Mouse (Mus musculus): ENCODE results near the gene Opa1. TPM values are rescaled to one million over a fixed set of nuclear protein-coding genes. Genes with fewer than 3 reads are reported as not detected.
A peak's percentile ranks its signal among the peaks of the same experiment; 100 is the strongest.

Gene Opa1
- polyA plus RNA-seq (2014; fragmentation: Nextera tagmentation; extraction: Ambion mirVana): 45.4 and 49.8 TPM in 2 replicates

GRCm38 (mm10) chr16:29579167-29579786, at the start of gene Opa1:
Opa1 (plus strand) TSS chr16:29579334.
- peak within 1 kb of the TSS; percentile 82 for H3K4me2 ChIP-seq (ENCODE audit: low read depth, severe bottlenecking)
- DNase-seq (ENCODE audit: low spot score): peak; percentile 99
- peak; percentile 98 for ATAC-seq (ENCODE audit: insufficient number of reproducible peaks, low FRiP score, low TSS enrichment, low read depth)
- H3K36me3 ChIP-seq (ENCODE audit: control insufficient read depth, insufficient read depth, low read length): no peaks in the 10 kb centered on the region
- peaks cover 4% of the 10 kb centered on the region; the same call in 1 of the 2 replicates for H3K4me1 ChIP-seq (ENCODE audit: control insufficient read depth, insufficient read depth, low read length)
- no peaks in the 10 kb centered on the region for H3K9me3 ChIP-seq (ENCODE audit: control insufficient read depth, low read length)
- peak within 1 kb of the TSS; percentile 95 for H3K4me3 ChIP-seq (ENCODE audit: low read depth, low read length)
- peak within 1 kb of the TSS; percentile 95 for H3K9ac ChIP-seq (ENCODE audit: low read length)
- H3K27ac ChIP-seq (replicated peaks; ENCODE audit: low read depth, low read length): 0 out of 2 replicates have a peak within 1 kb of the TSS, but pooled peaks have one; percentile 14
- WGBS: under 1% methylated on average over 39 of the region's 39 CpGs
- no peaks in the 10 kb centered on the region for H3K27me3 ChIP-seq (ENCODE audit: control insufficient read depth, insufficient read depth, low read length)

DNA sequence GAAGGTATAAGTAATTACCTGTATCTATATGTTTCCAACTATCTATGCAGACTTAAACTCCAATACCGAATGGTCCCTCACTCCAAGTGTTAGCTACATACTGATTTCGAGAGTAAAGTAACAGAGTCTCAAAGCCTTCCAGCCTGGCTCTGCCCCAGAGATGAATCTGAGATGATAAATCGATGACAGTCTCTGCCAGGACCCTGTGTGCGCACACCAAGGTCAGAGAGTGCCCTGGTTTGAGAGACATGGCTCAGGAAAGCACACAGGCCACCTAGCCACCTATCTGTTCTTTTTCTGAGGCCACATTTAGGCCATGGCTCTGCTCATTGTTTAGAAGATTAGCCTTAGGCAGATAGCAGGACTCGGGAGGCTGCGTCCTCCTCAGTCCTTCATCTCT, 45.5 kb upstream of the Opa1 start:
- Histone ChIP-seq H3K4me3 (ENCODE audit: low read depth, low read length) (no peak overlapping the region), H3K36me3 (ENCODE audit: control insufficient read depth, insufficient read depth, low read length) (no peaks in the 10 kb centered on the region), H3K9me3 (ENCODE audit: control insufficient read depth, low read length) (no peaks in the 10 kb centered on the region), H3K27me3 (ENCODE audit: control insufficient read depth, insufficient read depth, low read length) (no peaks in the 10 kb centered on the region), H3K4me1 (ENCODE audit: control insufficient read depth, insufficient read depth, low read length) (no peaks in the 10 kb centered on the region), H3K9ac (ENCODE audit: low read length) (no peak overlapping the region), H3K4me2 (ENCODE audit: low read depth, severe bottlenecking) (no peak overlapping the region), H3K27ac (replicated peaks; ENCODE audit: low read depth, low read length) (no peak overlapping the region)
- DNase-seq (ENCODE audit: low spot score) (no peak), ATAC-seq (ENCODE audit: insufficient number of reproducible peaks, low FRiP score, low TSS enrichment, low read depth) (no peak)
- 77% methylated on average over 6 of the region's 6 CpGs for WGBS

GRCm38 (mm10) chr16:29535866-29536265, 43.3 kb upstream of the Opa1 start:
- Histone ChIP-seq H3K9ac (ENCODE audit: low read length) (no peak overlapping the region), H3K4me1 (ENCODE audit: control insufficient read depth, insufficient read depth, low read length) (no peaks in the 10 kb centered on the region), H3K4me2 (ENCODE audit: low read depth, severe bottlenecking) (no peak overlapping the region), H3K27ac (replicated peaks; ENCODE audit: low read depth, low read length) (no peak overlapping the region), H3K27me3 (ENCODE audit: control insufficient read depth, insufficient read depth, low read length) (no peaks in the 10 kb centered on the region), H3K9me3 (ENCODE audit: control insufficient read depth, low read length) (no peaks in the 10 kb centered on the region), H3K36me3 (ENCODE audit: control insufficient read depth, insufficient read depth, low read length) (no peaks in the 10 kb centered on the region), H3K4me3 (ENCODE audit: low read depth, low read length) (no peak overlapping the region)
- DNase-seq (ENCODE audit: low spot score): no peak
- no peak for ATAC-seq (ENCODE audit: insufficient number of reproducible peaks, low FRiP score, low TSS enrichment, low read depth)
- 90% methylated on average over 4 of the region's 4 CpGs for WGBS

GRCm38 (mm10) chr16:29536411-29537204, 42.5 kb upstream of the Opa1 start:
- no peak for ATAC-seq (ENCODE audit: insufficient number of reproducible peaks, low FRiP score, low TSS enrichment, low read depth)
- Histone ChIP-seq H3K9me3 (ENCODE audit: control insufficient read depth, low read length) (no peaks in the 10 kb centered on the region), H3K36me3 (ENCODE audit: control insufficient read depth, insufficient read depth, low read length) (no peaks in the 10 kb centered on the region), H3K4me2 (ENCODE audit: low read depth, severe bottlenecking) (no peak overlapping the region), H3K4me1 (ENCODE audit: control insufficient read depth, insufficient read depth, low read length) (no peaks in the 10 kb centered on the region), H3K27ac (replicated peaks; ENCODE audit: low read depth, low read length) (no peak overlapping the region), H3K4me3 (ENCODE audit: low read depth, low read length) (no peak overlapping the region), H3K9ac (ENCODE audit: low read length) (no peak overlapping the region), H3K27me3 (ENCODE audit: control insufficient read depth, insufficient read depth, low read length) (no peaks in the 10 kb centered on the region)
- no peak for DNase-seq (ENCODE audit: low spot score)
- WGBS: 84% methylated on average over 15 of the region's 15 CpGs

DNA sequence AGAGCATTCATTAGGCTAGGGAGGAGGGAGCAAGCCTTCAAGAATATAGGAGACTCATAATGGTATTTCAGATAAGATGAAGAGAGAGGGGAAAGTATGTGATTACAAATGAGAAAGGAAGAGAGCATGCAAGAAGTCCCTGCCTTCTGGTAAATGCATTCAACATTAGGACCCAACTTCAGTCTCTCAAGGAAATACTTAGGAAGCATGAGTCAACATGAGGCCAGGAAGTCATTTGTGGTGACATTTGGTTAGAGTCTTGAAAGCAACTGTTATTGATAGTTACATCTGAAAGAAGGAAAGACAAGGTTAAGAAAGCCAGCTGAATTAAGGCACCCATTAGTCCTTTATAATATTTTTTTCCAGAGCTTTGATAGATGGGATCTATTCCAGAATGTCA, 39.2 kb upstream of the Opa1 start:
- Histone ChIP-seq H3K27ac (replicated peaks; ENCODE audit: low read depth, low read length) (no peak overlapping the region), H3K9ac (ENCODE audit: low read length) (no peak overlapping the region), H3K36me3 (ENCODE audit: control insufficient read depth, insufficient read depth, low read length) (no peaks in the 10 kb centered on the region), H3K4me2 (ENCODE audit: low read depth, severe bottlenecking) (no peak overlapping the region), H3K27me3 (ENCODE audit: control insufficient read depth, insufficient read depth, low read length) (no peaks in the 10 kb centered on the region), H3K4me3 (ENCODE audit: low read depth, low read length) (no peak overlapping the region), H3K9me3 (ENCODE audit: control insufficient read depth, low read length) (no peaks in the 10 kb centered on the region), H3K4me1 (ENCODE audit: control insufficient read depth, insufficient read depth, low read length) (no peaks in the 10 kb centered on the region)
- ATAC-seq (ENCODE audit: insufficient number of reproducible peaks, low FRiP score, low TSS enrichment, low read depth) (no peak), DNase-seq (ENCODE audit: low spot score) (no peak)

DNA sequence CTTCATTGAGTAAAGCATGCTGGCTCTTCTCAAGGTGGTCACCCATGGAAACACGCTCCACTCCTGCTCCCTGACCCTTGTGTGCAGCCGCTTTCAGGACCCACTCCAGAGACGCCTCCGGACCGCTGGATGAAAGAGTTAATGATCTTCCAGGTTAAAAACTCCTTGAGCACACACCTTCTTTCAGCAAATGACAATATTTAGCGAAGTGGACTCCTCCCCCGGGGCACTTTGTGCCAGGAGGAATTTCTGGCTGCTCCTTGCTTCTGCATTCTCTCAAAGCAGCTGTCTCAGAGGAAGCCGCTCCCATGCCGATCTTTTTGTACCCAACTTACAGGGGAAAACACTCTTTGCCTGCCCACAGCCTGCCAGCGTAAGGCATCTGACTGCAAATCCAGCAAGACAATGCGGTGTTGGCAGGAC, 37.9 kb upstream of the Opa1 start:
- Histone ChIP-seq H3K4me2 (ENCODE audit: low read depth, severe bottlenecking) (no peak overlapping the region), H3K9me3 (ENCODE audit: control insufficient read depth, low read length) (no peaks in the 10 kb centered on the region), H3K36me3 (ENCODE audit: control insufficient read depth, insufficient read depth, low read length) (no peaks in the 10 kb centered on the region), H3K9ac (ENCODE audit: low read length) (no peak overlapping the region), H3K4me3 (ENCODE audit: low read depth, low read length) (no peak overlapping the region), H3K4me1 (ENCODE audit: control insufficient read depth, insufficient read depth, low read length) (no peaks in the 10 kb centered on the region), H3K27me3 (ENCODE audit: control insufficient read depth, insufficient read depth, low read length) (no peaks in the 10 kb centered on the region), H3K27ac (replicated peaks; ENCODE audit: low read depth, low read length) (no peak overlapping the region)
- DNase-seq (ENCODE audit: low spot score) (no peak), ATAC-seq (ENCODE audit: insufficient number of reproducible peaks, low FRiP score, low TSS enrichment, low read depth) (no peak)
- WGBS: 77% methylated on average over 11 of the region's 11 CpGs

DNA sequence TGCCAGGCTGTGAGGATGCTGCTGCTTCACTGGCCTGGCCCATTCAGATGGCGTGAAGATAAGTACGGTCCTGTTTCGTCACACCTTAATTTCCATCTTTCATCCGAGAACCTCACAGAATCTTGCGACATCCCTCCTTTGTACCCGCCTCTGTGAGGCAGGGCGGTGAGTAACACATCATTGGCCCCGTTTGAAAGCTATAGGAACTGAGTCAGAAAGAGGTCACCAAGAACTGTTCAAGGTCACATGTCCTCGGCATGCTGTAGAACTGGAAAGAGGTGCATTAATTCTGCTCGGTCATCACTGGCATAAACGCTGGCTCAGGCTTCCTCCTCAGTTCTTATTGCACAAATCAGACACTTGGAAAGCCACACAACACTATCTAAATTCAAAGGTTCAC, 34.3 kb upstream of the Opa1 start, which contains the start of gene Atp13a4:
TSS of gene Atp13a4 (minus strand) at position 36 of the 400 bp plus-strand sequence.
- no peaks in the 10 kb centered on the region for H3K9me3 ChIP-seq (ENCODE audit: control insufficient read depth, low read length)
- WGBS: 84% methylated on average over 11 of the region's 11 CpGs
- ATAC-seq (ENCODE audit: insufficient number of reproducible peaks, low FRiP score, low TSS enrichment, low read depth): no peak

DNA sequence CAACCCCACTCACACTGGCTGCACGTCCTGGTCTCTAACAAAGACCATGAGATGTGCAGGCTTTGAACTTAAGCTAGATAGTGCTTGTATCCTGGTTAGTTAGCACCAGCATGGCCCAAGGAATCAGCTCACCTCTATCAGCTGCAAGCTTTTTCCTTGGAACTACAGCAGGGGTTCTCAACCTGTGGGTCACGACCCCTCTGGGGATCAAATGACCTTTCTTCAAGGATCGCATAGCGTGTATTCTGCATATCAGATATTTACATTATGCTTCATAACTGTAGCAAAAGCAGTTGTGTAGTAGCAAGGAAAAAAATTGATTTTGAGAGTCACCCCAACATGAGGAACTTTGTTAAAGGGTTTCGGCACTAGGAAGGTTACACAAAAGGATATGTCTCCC, 19.5 kb upstream of the Opa1 start:
- WGBS: 83% methylated on average over 5 of the region's 5 CpGs
- H3K27me3 ChIP-seq (ENCODE audit: control insufficient read depth, insufficient read depth, low read length): no peaks in the 10 kb centered on the region
- H3K4me1 ChIP-seq (ENCODE audit: control insufficient read depth, insufficient read depth, low read length): no peaks in the 10 kb centered on the region
- no peaks in the 10 kb centered on the region for H3K9me3 ChIP-seq (ENCODE audit: control insufficient read depth, low read length)
- no peaks in the 10 kb centered on the region for H3K36me3 ChIP-seq (ENCODE audit: control insufficient read depth, insufficient read depth, low read length)
- no peak overlapping the region for H3K9ac ChIP-seq (ENCODE audit: low read length)
- ATAC-seq (ENCODE audit: insufficient number of reproducible peaks, low FRiP score, low TSS enrichment, low read depth): no peak
- H3K4me3 ChIP-seq (ENCODE audit: low read depth, low read length): no peak overlapping the region
- DNase-seq (ENCODE audit: low spot score): no peak
- no peak overlapping the region for H3K4me2 ChIP-seq (ENCODE audit: low read depth, severe bottlenecking)
- no peak overlapping the region for H3K27ac ChIP-seq (replicated peaks; ENCODE audit: low read depth, low read length)

More for the DNA sequence above, 34.3 kb upstream of the Opa1 start, which contains the start of gene Atp13a4:
- Histone ChIP-seq H3K4me2 (ENCODE audit: low read depth, severe bottlenecking) (no peak within 1 kb of the TSS), H3K9ac (ENCODE audit: low read length) (no peak within 1 kb of the TSS), H3K4me3 (ENCODE audit: low read depth, low read length) (no peak within 1 kb of the TSS), H3K27me3 (ENCODE audit: control insufficient read depth, insufficient read depth, low read length) (no peaks in the 10 kb centered on the region), H3K27ac (replicated peaks; ENCODE audit: low read depth, low read length) (no peak within 1 kb of the TSS), H3K4me1 (ENCODE audit: control insufficient read depth, insufficient read depth, low read length) (no peaks in the 10 kb centered on the region), H3K36me3 (ENCODE audit: control insufficient read depth, insufficient read depth, low read length) (no peaks in the 10 kb centered on the region)
- no peak for DNase-seq (ENCODE audit: low spot score)
